ENCODE assay signal across 10 mouse cellular contexts in the genomic region with DNA sequence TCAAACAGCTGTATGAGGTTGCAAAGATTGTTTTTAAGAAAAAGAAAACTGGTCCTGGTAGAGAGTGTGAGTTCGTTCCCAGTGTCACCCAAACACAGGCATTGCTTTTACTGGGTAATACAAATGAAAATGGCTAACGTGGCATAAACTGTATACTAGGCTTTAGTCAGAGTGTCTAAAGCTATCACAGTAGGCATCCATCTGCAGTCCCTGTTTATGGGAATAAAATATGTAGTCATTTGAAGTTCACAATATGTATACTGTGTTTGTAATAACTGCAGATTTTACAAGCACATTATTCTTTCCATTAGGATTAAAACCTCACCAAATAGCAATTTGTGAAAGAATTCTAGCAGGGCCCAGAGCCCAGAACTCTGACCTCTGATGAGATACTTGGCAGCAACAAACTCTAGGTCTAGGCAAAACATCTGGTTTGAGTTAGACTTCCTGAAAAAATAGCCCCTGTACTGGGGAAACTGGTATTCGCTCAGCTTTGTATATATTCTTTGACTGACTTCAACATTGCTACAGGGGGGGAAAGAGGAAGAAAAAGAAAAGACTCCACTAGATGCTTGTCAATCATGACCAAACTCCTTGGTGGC.
DNase-seq lines count a peak whose midpoint lies in the region; ATAC-seq and TF ChIP-seq lines count a peak whose summit lies in the region.
"Had no signal": no experiment of that assay in that cellular context is flagged by ENCODE, and none has a peak within 500 bp of the region (broad histone marks: within the 10 kb centered on the region; RNA-seq: fewer than 3 reads in every experiment).

No protein-coding gene starts in this region.

- H3K27ac ChIP-seq in heart, embryonic 11.5 days (ENCODE audit: low read depth, low read length) = no peak overlapping the region
- peak overlapping the region; percentile 43; the same call in 1 of the 2 replicates for H3K27ac ChIP-seq in limb, embryonic 15.5 days
- H3K27ac ChIP-seq in hindbrain, postnatal 0 days = no peak overlapping the region
- H3K27ac ChIP-seq: neural tube, embryonic 12.5 days had no signal

- H3K9ac ChIP-seq in heart, embryonic 11.5 days (ENCODE audit: low read depth, low read length) = no peak overlapping the region
- no peak overlapping the region for H3K9ac ChIP-seq in limb, embryonic 15.5 days
- H3K9ac ChIP-seq in hindbrain, postnatal 0 days (replicated peaks; ENCODE audit: low read length) = no peak overlapping the region
- H3K9ac ChIP-seq: neural tube, embryonic 12.5 days had no signal

- H3K4me2 ChIP-seq in heart, embryonic 11.5 days = no peak overlapping the region
- H3K4me2 ChIP-seq in limb, embryonic 15.5 days = no peak overlapping the region
- H3K4me2 ChIP-seq in hindbrain, postnatal 0 days (ENCODE audit: low read depth, low read length) = no peak overlapping the region
- H3K4me2 ChIP-seq: neural tube, embryonic 12.5 days had no signal

- H3K36me3 ChIP-seq in heart, embryonic 11.5 days (ENCODE audit: control insufficient read depth, insufficient read depth, low read length) = no peaks in the 10 kb centered on the region
- H3K36me3 ChIP-seq in limb, embryonic 15.5 days = no peaks in the 10 kb centered on the region
- no peaks in the 10 kb centered on the region for H3K36me3 ChIP-seq in hindbrain, postnatal 0 days (ENCODE audit: insufficient read depth, low read length)
- H3K36me3 ChIP-seq: neural tube, embryonic 12.5 days had no signal

- H3K4me1 ChIP-seq in heart, embryonic 11.5 days (ENCODE audit: control insufficient read depth, insufficient read depth, low read length) = no peaks in the 10 kb centered on the region; the same call in 1 of the 2 replicates
- H3K4me1 ChIP-seq in limb, embryonic 15.5 days = peaks cover 22% of the 10 kb centered on the region
- H3K4me1 ChIP-seq in hindbrain, postnatal 0 days (ENCODE audit: insufficient read depth, low read length) = no peaks in the 10 kb centered on the region
- H3K4me1 ChIP-seq: neural tube, embryonic 12.5 days had no signal

- no peak for ATAC-seq in heart, embryonic 11.5 days (replicated peaks; ENCODE audit: insufficient number of reproducible peaks, low FRiP score, low TSS enrichment)
- no peak for ATAC-seq in limb, embryonic 15.5 days (ENCODE audit: insufficient number of reproducible peaks, low FRiP score, low TSS enrichment, low read depth)
- no peak for ATAC-seq in hindbrain, postnatal 0 days

- no peaks in the 10 kb centered on the region for H3K27me3 ChIP-seq in heart, embryonic 11.5 days (ENCODE audit: control insufficient read depth, insufficient read depth, low read length)
- no peaks in the 10 kb centered on the region for H3K27me3 ChIP-seq in limb, embryonic 15.5 days
- no peaks in the 10 kb centered on the region for H3K27me3 ChIP-seq in hindbrain, postnatal 0 days (ENCODE audit: insufficient read depth, low read length)
- H3K27me3 ChIP-seq: neural tube, embryonic 12.5 days had no signal

- intact Hi-C loops in left cerebral cortex, postnatal 25 days (cut with DNase I) = no loop called here

- WGBS in heart, embryonic 11.5 days (ENCODE audit: insufficient replicate concordance) = 64% methylated on average over 3 of the region's 3 CpGs
- WGBS in limb, embryonic 15.5 days = 36% methylated on average over 3 of the region's 3 CpGs
- 86% methylated on average over 3 of the region's 3 CpGs for WGBS in hindbrain, postnatal 0 days

- DNase-seq in heart, adult 11 months = peak; percentile 90
- peak; percentile 14 for DNase-seq in Muller cell, postnatal 12 days (ENCODE audit: inconsistent ontology term)
- DNase-seq in heart, adult 9 months (ENCODE audit: low spot score in 2 of 2) = peak; percentile 45 to 62
- DNase-seq in left cerebral cortex, postnatal 25 days (ENCODE audit: low spot score in 2 of 2) = no peak
- no peak for DNase-seq in hindbrain, postnatal 0 days (ENCODE audit: low spot score)
- DNase-seq in ovary, postnatal 10 days (ENCODE audit: low spot score) = no peak

- H3K4me3 ChIP-seq in heart, embryonic 11.5 days (ENCODE audit: low read depth, low read length) = no peak overlapping the region
- H3K4me3 ChIP-seq in limb, embryonic 15.5 days = no peak overlapping the region
- no peak overlapping the region for H3K4me3 ChIP-seq in hindbrain, postnatal 0 days (ENCODE audit: low read length)
- H3K4me3 ChIP-seq: erythroblast, embryonic 14.5 days; neural tube, embryonic 12.5 days had no signal

- H3K9me3 ChIP-seq in heart, embryonic 11.5 days (replicated peaks; ENCODE audit: control insufficient read depth, low read length) = no peaks in the 10 kb centered on the region
- H3K9me3 ChIP-seq in limb, embryonic 15.5 days = no peaks in the 10 kb centered on the region
- no peaks in the 10 kb centered on the region for H3K9me3 ChIP-seq in hindbrain, postnatal 0 days (ENCODE audit: low read length)
- H3K9me3 ChIP-seq: neural tube, embryonic 12.5 days had no signal

- no peak for TF ChIP-seq CTCF in hindbrain, postnatal 0 days (IDR thresholded peaks at IDR 0.05; ENCODE audit: low read depth)

Comparison
In these comparisons a context has a peak if more than half of its experiments do, and no peak if none do; other contexts are left out.
1. DNase-seq: peak in heart, adult 11 months (single experiment), Muller cell, postnatal 12 days (single experiment) and heart, adult 9 months (2 of 2); none in left cerebral cortex, postnatal 25 days (0 of 2), hindbrain, postnatal 0 days (single experiment) and ovary, postnatal 10 days (single experiment).